11 mouse cellular contexts compared by ENCODE assay signal in genomic region chr2:26119310-26119592, GRCm38 (mm10). TPM values are rescaled to one million over a fixed set of nuclear protein-coding genes. Genes with fewer than 3 reads are reported as not detected.
DNase-seq lines count a peak whose midpoint lies in the region; ATAC-seq and TF ChIP-seq lines count a peak whose summit lies in the region.
"Had no signal": no experiment of that assay in that cellular context is flagged by ENCODE, and none has a peak within 500 bp of the region (broad histone marks: within the 10 kb centered on the region; RNA-seq: fewer than 3 reads in every experiment).

No protein-coding gene starts in this region.

- ATAC-seq in heart, embryonic 14.5 days (ENCODE audit: insufficient number of reproducible peaks, insufficient read depth, low FRiP score, low read depth), result no peak
- ATAC-seq in limb, embryonic 12.5 days (ENCODE audit: insufficient number of reproducible peaks, insufficient read depth, low FRiP score, low TSS enrichment, low read depth), result no peak
- no peak for ATAC-seq in intestine, embryonic 14.5 days (replicated peaks; ENCODE audit: low FRiP score, low TSS enrichment, low read depth)
- ATAC-seq: forebrain, embryonic 14.5 days had no signal

- intact Hi-C loops in heart, postnatal 14 days (cut with DNase I), result no loop called here

- TF ChIP-seq POLR2A in olfactory bulb, adult 2 months (IDR thresholded peaks at IDR 0.05; ENCODE audit: insufficient read depth, low read depth, low read length), result no peak

- peak overlapping the region; percentile 36 to 82 for H3K27ac ChIP-seq in heart, embryonic 14.5 days (replicated peaks in 1 of 2; ENCODE audit: control insufficient read depth in 1 of 2, insufficient read depth in 1 of 2, low read depth in 2 of 2, low read length in 2 of 2)
- H3K27ac ChIP-seq in limb, embryonic 12.5 days, result no peak overlapping the region
- no peak overlapping the region for H3K27ac ChIP-seq in limb, embryonic 10.5 days
- H3K27ac ChIP-seq in intestine, embryonic 14.5 days (ENCODE audit: low read depth), result peak overlapping the region; percentile 68; the same call in 1 of the 2 replicates
- peak overlapping the region; percentile 58 for H3K27ac ChIP-seq in olfactory bulb, adult 2 months (ENCODE audit: insufficient read depth, low read depth, low read length)
- H3K27ac ChIP-seq: macrophage had no signal

- peaks cover 28 to 57% of the 10 kb centered on the region in 2 experiments for H3K4me1 ChIP-seq in heart, embryonic 14.5 days (ENCODE audit: control insufficient read depth in 2 of 2, insufficient read depth in 2 of 2, low read length in 2 of 2)
- peaks cover 22% of the 10 kb centered on the region for H3K4me1 ChIP-seq in limb, embryonic 12.5 days (replicated peaks)
- peaks cover 30% of the 10 kb centered on the region for H3K4me1 ChIP-seq in limb, embryonic 10.5 days
- peaks cover 18% of the 10 kb centered on the region for H3K4me1 ChIP-seq in intestine, embryonic 14.5 days (replicated peaks; ENCODE audit: control insufficient read depth, insufficient read depth, low read length)
- peaks cover 68% of the 10 kb centered on the region for H3K4me1 ChIP-seq in olfactory bulb, adult 2 months (ENCODE audit: control insufficient read depth, insufficient read depth, low read length)

- no peak for TF ChIP-seq CTCF in olfactory bulb, adult 2 months (IDR thresholded peaks at IDR 0.05; ENCODE audit: insufficient read depth, low read depth, low read length)

- DNase-seq in heart, postnatal 14 days, result no peak
- no peak for DNase-seq in limb, embryonic 10.5 days (ENCODE audit: low spot score)
- DNase-seq in intestine, embryonic 14.5 days (ENCODE audit: low spot score), result no peak
- DNase-seq in embryo, embryonic 10.5 days (ENCODE audit: low spot score), result no peak
- DNase-seq: adrenal gland, postnatal 25 days; thymus, postnatal 36 days had no signal

- H3K4me3 ChIP-seq in heart, embryonic 14.5 days (ENCODE audit: control insufficient read depth in 1 of 2, insufficient read depth in 1 of 2, low read depth in 1 of 2, low read length in 2 of 2), result no peak overlapping the region
- no peak overlapping the region for H3K4me3 ChIP-seq in limb, embryonic 12.5 days (replicated peaks)
- H3K4me3 ChIP-seq in limb, embryonic 10.5 days, result no peak overlapping the region
- H3K4me3 ChIP-seq in intestine, embryonic 14.5 days (ENCODE audit: low read depth, low read length), result no peak overlapping the region
- no peak overlapping the region for H3K4me3 ChIP-seq in olfactory bulb, adult 2 months (ENCODE audit: insufficient read depth, low read depth, low read length)

- H3K36me3 ChIP-seq in heart, embryonic 14.5 days (ENCODE audit: control insufficient read depth, insufficient read depth, low read length), result no peaks in the 10 kb centered on the region
- no peaks in the 10 kb centered on the region for H3K36me3 ChIP-seq in limb, embryonic 12.5 days
- H3K36me3 ChIP-seq in limb, embryonic 10.5 days, result no peaks in the 10 kb centered on the region
- H3K36me3 ChIP-seq in intestine, embryonic 14.5 days (ENCODE audit: control insufficient read depth, insufficient read depth, low read length), result no peaks in the 10 kb centered on the region

- H3K4me2 ChIP-seq in heart, embryonic 14.5 days (ENCODE audit: low read length), result peak overlapping the region; percentile 32; the same call in 1 of the 2 replicates
- H3K4me2 ChIP-seq in limb, embryonic 12.5 days, result no peak overlapping the region
- H3K4me2 ChIP-seq in intestine, embryonic 14.5 days (ENCODE audit: low read length), result no peak overlapping the region

- H3K27me3 ChIP-seq in heart, embryonic 14.5 days (ENCODE audit: control insufficient read depth, insufficient read depth, low read length), result no peaks in the 10 kb centered on the region; the same call in 1 of the 2 replicates
- peaks cover 56% of the 10 kb centered on the region for H3K27me3 ChIP-seq in limb, embryonic 12.5 days
- peaks cover 66% of the 10 kb centered on the region for H3K27me3 ChIP-seq in limb, embryonic 10.5 days (ENCODE audit: low read depth, poor library complexity, severe bottlenecking)
- H3K27me3 ChIP-seq in intestine, embryonic 14.5 days (replicated peaks; ENCODE audit: control insufficient read depth, insufficient read depth, low read length), result peaks cover 12% of the 10 kb centered on the region; the same call in 1 of the 2 replicates

- WGBS in heart, embryonic 14.5 days, result 20% methylated on average over 2 of the region's 2 CpGs
- 14% methylated on average over 2 of the region's 2 CpGs for WGBS in limb, embryonic 12.5 days
- WGBS in limb, embryonic 10.5 days, result 28% methylated on average over 2 of the region's 2 CpGs
- WGBS in intestine, embryonic 14.5 days, result 25% methylated on average over 2 of the region's 2 CpGs
- WGBS in olfactory bulb, adult 2 months, result 33% methylated on average over 2 of the region's 2 CpGs

- H3K9ac ChIP-seq in heart, embryonic 14.5 days (ENCODE audit: low read length), result peak overlapping the region; percentile 65; the same call in 1 of the 2 replicates
- H3K9ac ChIP-seq in limb, embryonic 12.5 days (replicated peaks), result 0 out of 2 replicates have a peak overlapping the region, but pooled peaks have one; percentile 42
- no peak overlapping the region for H3K9ac ChIP-seq in intestine, embryonic 14.5 days (ENCODE audit: low read length)

- no peaks in the 10 kb centered on the region for H3K9me3 ChIP-seq in heart, embryonic 14.5 days (ENCODE audit: control insufficient read depth, low read length)
- H3K9me3 ChIP-seq in limb, embryonic 12.5 days, result no peaks in the 10 kb centered on the region
- no peaks in the 10 kb centered on the region for H3K9me3 ChIP-seq in limb, embryonic 10.5 days (replicated peaks)
- H3K9me3 ChIP-seq in intestine, embryonic 14.5 days (ENCODE audit: control insufficient read depth, low read length), result no peaks in the 10 kb centered on the region

RNA-seq across cellular contexts. Expression of gene Nacc2, which starts 3.8 kb away (rescaled TPM):
- 6.2 and 6.9 TPM in 2 replicates for polyA plus RNA-seq in heart, embryonic 14.5 days (2014; fragmentation: Nextera tagmentation; extraction: Ambion mirVana)
- 10 to 100 TPM; 16.3 to 19.1 TPM for total RNA-seq in heart, postnatal 14 days (2021)
- 4.7 TPM in 2 replicates for polyA plus RNA-seq in limb, embryonic 12.5 days (2016; fragmentation: Nextera tagmentation; extraction: Ambion mirVana)
- polyA plus RNA-seq in limb, embryonic 10.5 days (2016; fragmentation: Nextera tagmentation; extraction: Ambion mirVana), result 3.2 and 3.6 TPM in 2 replicates
- polyA plus RNA-seq in intestine, embryonic 14.5 days (2014; fragmentation: Nextera tagmentation; extraction: Ambion mirVana), result 11.3 and 13.2 TPM in 2 replicates
- polyA plus RNA-seq in olfactory bulb, adult 2 months (2012; ENCODE audit: insufficient read depth, insufficient read length, low replicate concordance, missing spikeins), result 71.7 TPM in 1 of 2 replicates, not detected in the other

Comparison
In these comparisons a context has a peak if more than half of its experiments do, and no peak if none do; other contexts are left out.
1. H3K27ac ChIP-seq: peak in heart, embryonic 14.5 days (2 of 2), intestine, embryonic 14.5 days (single experiment) and olfactory bulb, adult 2 months (single experiment); none in limb, embryonic 12.5 days (single experiment) and limb, embryonic 10.5 days (single experiment).